Mouse (Mus musculus) liver, postnatal 0 days (tissue): ENCODE data around the gene Ccdc171.
A peak's percentile ranks its signal among the peaks of the same experiment; 100 is the strongest.

Source experiments
- CTCF ChIP-seq: sonication (generic); IDR thresholded peaks from 2 replicates; pipeline ENCODE4 v1.5.1; 2016; ENCODE audit warnings: antibody characterized with exemption, low read depth
- EP300 ChIP-seq: IDR thresholded peaks from 2 replicates; pipeline ENCODE4 v1.6.1; 2016; ENCODE audit warnings: antibody characterized with exemption, low read depth, mild to moderate bottlenecking

GRCm38 (mm10) chr4:83853885-83854284 is 328.5 kb downstream of the Ccdc171 start:
- TF ChIP-seq EP300 (no peak), CTCF (peak; percentile 30)
